Mouse (Mus musculus) myocyte (in vitro differentiated cells): ENCODE results near the gene Basp1.

Experiments
- MAX ChIP-seq: IDR thresholded peaks from one replicate; pipeline ENCODE4 v1.6.1; 2011; ENCODE audit warnings: low read depth, mild to moderate bottlenecking, control low read depth
- POLR2A ChIP-seq: IDR thresholded peaks from one replicate; pipeline ENCODE4 v1.6.1; 2011; ENCODE audit warnings: low read depth, mild to moderate bottlenecking, control low read depth, moderate library complexity; ENCODE audit not compliant: insufficient read length
- TCF12 ChIP-seq: IDR thresholded peaks from one replicate; pipeline ENCODE4 v1.6.1; 2011; ENCODE audit warnings: mild to moderate bottlenecking, control low read depth; ENCODE audit not compliant: poor library complexity, insufficient read depth, severe bottlenecking
- USF1 ChIP-seq: IDR thresholded peaks from one replicate; pipeline ENCODE4 v1.6.1; 2011; ENCODE audit warnings: low read depth, mild to moderate bottlenecking, control low read depth, moderate library complexity

DNA sequence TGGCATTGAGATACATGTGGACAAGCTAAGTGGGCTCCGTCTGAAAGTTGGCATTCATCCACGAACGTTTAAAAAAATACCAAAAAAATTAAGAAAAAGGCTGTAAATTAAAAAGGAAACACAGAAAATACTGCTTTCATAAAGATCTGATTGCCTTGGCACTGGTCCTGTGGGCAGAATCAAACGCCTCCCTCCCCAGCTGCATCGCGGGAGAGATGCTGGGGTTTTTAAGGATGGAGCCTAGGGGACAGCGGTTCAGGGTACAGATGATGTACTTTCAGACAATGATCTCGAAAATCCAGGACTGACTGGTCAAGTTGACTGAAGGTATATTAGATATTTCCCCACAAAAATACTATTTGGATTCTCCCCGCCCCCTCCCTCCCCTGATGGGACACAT, 49.9 kb downstream of the Basp1 start:
- TF ChIP-seq POLR2A, result no peak
- no peak for TF ChIP-seq USF1
- TF ChIP-seq MAX, result no peak
- TF ChIP-seq TCF12, result no peak
